Mouse (Mus musculus): Measurements from ENCODE around the gene A530016L24Rik. TPM values are rescaled to one million over a fixed set of nuclear protein-coding genes. Genes with fewer than 3 reads are reported as not detected.

Gene A530016L24Rik
- polyA plus RNA-seq, 1 experiment, result 14.5 TPM

GRCm38 (mm10) chr12:112518105-112518504 lies 28.9 kb downstream of the A530016L24Rik start:
- Histone ChIP-seq H3K27ac (ENCODE audit: control insufficient read depth, insufficient read depth, low read length) (no peak overlapping the region), H3K36me3 (ENCODE audit: control insufficient read depth, insufficient read depth, low read length) (no peaks in the 10 kb centered on the region), H3K27me3 (ENCODE audit: control insufficient read depth, insufficient read depth, low read length) (no peaks in the 10 kb centered on the region), H3K4me1 (replicated peaks; ENCODE audit: control insufficient read depth, insufficient read depth, low read length) (no peaks in the 10 kb centered on the region), H3K4me3 (ENCODE audit: control insufficient read depth, insufficient read depth, low read length) (no peak overlapping the region)
- 5% methylated on average over 4 of the region's 4 CpGs for WGBS
- TF ChIP-seq POLR2A (IDR thresholded peaks at IDR 0.05; ENCODE audit: control insufficient read depth, extremely low read depth, insufficient read depth, low read length, poor library complexity), result no peak
- no peak for TF ChIP-seq CTCF (IDR thresholded peaks at IDR 0.05; ENCODE audit: borderline replicate concordance, control insufficient read depth, extremely low read depth, insufficient read depth, low read length, poor library complexity)
- DNase-seq, result no peak

GRCm38 (mm10) chr12:112533758-112534157 lies 44.5 kb downstream of the A530016L24Rik start:
- H3K27me3 ChIP-seq (ENCODE audit: control insufficient read depth, insufficient read depth, low read length), result no peaks in the 10 kb centered on the region
- no peaks in the 10 kb centered on the region for H3K36me3 ChIP-seq (ENCODE audit: control insufficient read depth, insufficient read depth, low read length)
- no peak for DNase-seq
- TF ChIP-seq POLR2A (IDR thresholded peaks at IDR 0.05; ENCODE audit: control insufficient read depth, extremely low read depth, insufficient read depth, low read length, poor library complexity) (no peak), CTCF (IDR thresholded peaks at IDR 0.05; ENCODE audit: borderline replicate concordance, control insufficient read depth, extremely low read depth, insufficient read depth, low read length, poor library complexity) (no peak)
- no peaks in the 10 kb centered on the region for H3K4me1 ChIP-seq (replicated peaks; ENCODE audit: control insufficient read depth, insufficient read depth, low read length)
- WGBS, result 85% methylated on average over 4 of the region's 4 CpGs
- H3K4me3 ChIP-seq (ENCODE audit: control insufficient read depth, insufficient read depth, low read length), result no peak overlapping the region
- H3K27ac ChIP-seq (ENCODE audit: control insufficient read depth, insufficient read depth, low read length), result no peak overlapping the region

GRCm38 (mm10) chr12:112537233-112537632 lies 48.0 kb downstream of the A530016L24Rik start:
- Histone ChIP-seq H3K27ac (ENCODE audit: control insufficient read depth, insufficient read depth, low read length) (no peak overlapping the region), H3K4me3 (ENCODE audit: control insufficient read depth, insufficient read depth, low read length) (no peak overlapping the region), H3K27me3 (ENCODE audit: control insufficient read depth, insufficient read depth, low read length) (no peaks in the 10 kb centered on the region), H3K36me3 (ENCODE audit: control insufficient read depth, insufficient read depth, low read length) (no peaks in the 10 kb centered on the region), H3K4me1 (replicated peaks; ENCODE audit: control insufficient read depth, insufficient read depth, low read length) (no peaks in the 10 kb centered on the region)
- 83% methylated on average over 6 of the region's 6 CpGs for WGBS
- no peak for DNase-seq
- TF ChIP-seq CTCF (IDR thresholded peaks at IDR 0.05; ENCODE audit: borderline replicate concordance, control insufficient read depth, extremely low read depth, insufficient read depth, low read length, poor library complexity), result no peak
- no peak for TF ChIP-seq POLR2A (IDR thresholded peaks at IDR 0.05; ENCODE audit: control insufficient read depth, extremely low read depth, insufficient read depth, low read length, poor library complexity)

- Histone ChIP-seq H3K27ac (ENCODE audit: control insufficient read depth, insufficient read depth, low read length) (no peak overlapping the region), H3K27me3 (ENCODE audit: control insufficient read depth, insufficient read depth, low read length) (no peaks in the 10 kb centered on the region), H3K4me3 (ENCODE audit: control insufficient read depth, insufficient read depth, low read length) (no peak overlapping the region), H3K4me1 (replicated peaks; ENCODE audit: control insufficient read depth, insufficient read depth, low read length) (no peaks in the 10 kb centered on the region), H3K36me3 (ENCODE audit: control insufficient read depth, insufficient read depth, low read length) (no peaks in the 10 kb centered on the region)
- TF ChIP-seq POLR2A (IDR thresholded peaks at IDR 0.05; ENCODE audit: control insufficient read depth, extremely low read depth, insufficient read depth, low read length, poor library complexity), result no peak
- no peak for TF ChIP-seq CTCF (IDR thresholded peaks at IDR 0.05; ENCODE audit: borderline replicate concordance, control insufficient read depth, extremely low read depth, insufficient read depth, low read length, poor library complexity)
- DNase-seq, result no peak
- 69% methylated on average over 9 of the region's 9 CpGs for WGBS
Observed at GRCm38 (mm10) chr12:112538356-112538755, 49.1 kb downstream of the A530016L24Rik start.

- H3K4me1 ChIP-seq (replicated peaks; ENCODE audit: control insufficient read depth, insufficient read depth, low read length), result no peaks in the 10 kb centered on the region
- H3K4me3 ChIP-seq (ENCODE audit: control insufficient read depth, insufficient read depth, low read length), result no peak overlapping the region
- 86% methylated on average over 7 of the region's 7 CpGs for WGBS
- no peak for TF ChIP-seq CTCF (IDR thresholded peaks at IDR 0.05; ENCODE audit: borderline replicate concordance, control insufficient read depth, extremely low read depth, insufficient read depth, low read length, poor library complexity)
- TF ChIP-seq POLR2A (IDR thresholded peaks at IDR 0.05; ENCODE audit: control insufficient read depth, extremely low read depth, insufficient read depth, low read length, poor library complexity), result no peak
- H3K27ac ChIP-seq (ENCODE audit: control insufficient read depth, insufficient read depth, low read length), result no peak overlapping the region
- no peak for DNase-seq
- no peaks in the 10 kb centered on the region for H3K27me3 ChIP-seq (ENCODE audit: control insufficient read depth, insufficient read depth, low read length)
- no peaks in the 10 kb centered on the region for H3K36me3 ChIP-seq (ENCODE audit: control insufficient read depth, insufficient read depth, low read length)
Observed at GRCm38 (mm10) chr12:112539466-112539965, 50.3 kb downstream of the A530016L24Rik start.

- Histone ChIP-seq H3K27ac (ENCODE audit: control insufficient read depth, insufficient read depth, low read length) (no peak overlapping the region), H3K36me3 (ENCODE audit: control insufficient read depth, insufficient read depth, low read length) (no peaks in the 10 kb centered on the region), H3K27me3 (ENCODE audit: control insufficient read depth, insufficient read depth, low read length) (no peaks in the 10 kb centered on the region), H3K4me3 (ENCODE audit: control insufficient read depth, insufficient read depth, low read length) (no peak overlapping the region), H3K4me1 (replicated peaks; ENCODE audit: control insufficient read depth, insufficient read depth, low read length) (no peaks in the 10 kb centered on the region)
- DNase-seq, result no peak
- WGBS, result 94% methylated on average over 12 of the region's 12 CpGs
- TF ChIP-seq POLR2A (IDR thresholded peaks at IDR 0.05; ENCODE audit: control insufficient read depth, extremely low read depth, insufficient read depth, low read length, poor library complexity), result no peak
- TF ChIP-seq CTCF (IDR thresholded peaks at IDR 0.05; ENCODE audit: borderline replicate concordance, control insufficient read depth, extremely low read depth, insufficient read depth, low read length, poor library complexity), result no peak
Observed at GRCm38 (mm10) chr12:112540321-112540720, 51.1 kb downstream of the A530016L24Rik start.

Data from thymus, adult 2 months (tissue).